Mouse (Mus musculus): ENCODE results near the gene C1qtnf5.
A peak's percentile ranks its signal among the peaks of the same experiment; 100 is the strongest.

The C1qtnf5 gene

GRCm38 (mm10) chr9:44107110-44107509 is at the start of gene C1qtnf5:
Gene C1qtnf5 (plus strand): TSS chr9:44107245.
- DNase-seq (ENCODE audit: low read depth, low spot score): no peak

GRCm38 (mm10) chr9:44058606-44059005 is 48.4 kb upstream of the C1qtnf5 start:
- no peak for DNase-seq (ENCODE audit: low read depth, low spot score)

- DNase-seq (ENCODE audit: low read depth, low spot score): no peak
Measured at GRCm38 (mm10) chr9:44065177-44065576, 41.9 kb upstream of the C1qtnf5 start.

GRCm38 (mm10) chr9:44066785-44067225 is 40.2 kb upstream of the C1qtnf5 start, which contains the start of gene Usp2:
Gene Usp2 (plus strand): TSS chr9:44067021.
- DNase-seq (ENCODE audit: low read depth, low spot score): peak; percentile 97

GRCm38 (mm10) chr9:44067241-44067959 is 39.6 kb upstream of the C1qtnf5 start:
- DNase-seq (ENCODE audit: low read depth, low spot score): no peak

GRCm38 (mm10) chr9:44067960-44068330 is 39.1 kb upstream of the C1qtnf5 start:
- no peak for DNase-seq (ENCODE audit: low read depth, low spot score)

GRCm38 (mm10) chr9:44069252-44069651 is 37.8 kb upstream of the C1qtnf5 start:
- no peak for DNase-seq (ENCODE audit: low read depth, low spot score)

- DNase-seq (ENCODE audit: low read depth, low spot score): no peak
Measured at GRCm38 (mm10) chr9:44070113-44070843, 36.8 kb upstream of the C1qtnf5 start.

- no peak for DNase-seq (ENCODE audit: low read depth, low spot score)
Measured at GRCm38 (mm10) chr9:44070844-44071231, 36.2 kb upstream of the C1qtnf5 start.

GRCm38 (mm10) chr9:44071914-44072598 is 35.0 kb upstream of the C1qtnf5 start:
- no peak for DNase-seq (ENCODE audit: low read depth, low spot score)

GRCm38 (mm10) chr9:44072599-44072915 is 34.5 kb upstream of the C1qtnf5 start:
- no peak for DNase-seq (ENCODE audit: low read depth, low spot score)

GRCm38 (mm10) chr9:44073115-44073514 is 33.9 kb upstream of the C1qtnf5 start:
- DNase-seq (ENCODE audit: low read depth, low spot score): no peak

GRCm38 (mm10) chr9:44074395-44075275 is 32.4 kb upstream of the C1qtnf5 start:
- no peak for DNase-seq (ENCODE audit: low read depth, low spot score)

- DNase-seq (ENCODE audit: low read depth, low spot score): no peak
Measured at GRCm38 (mm10) chr9:44075276-44075995, 31.6 kb upstream of the C1qtnf5 start.

- DNase-seq (ENCODE audit: low read depth, low spot score): no peak
Measured at GRCm38 (mm10) chr9:44075996-44076763, 30.9 kb upstream of the C1qtnf5 start.

GRCm38 (mm10) chr9:44076764-44077120 is 30.3 kb upstream of the C1qtnf5 start:
- peak; percentile 91 for DNase-seq (ENCODE audit: low read depth, low spot score)

- DNase-seq (ENCODE audit: low read depth, low spot score): no peak
Measured at GRCm38 (mm10) chr9:44077266-44077910, 29.7 kb upstream of the C1qtnf5 start.

- no peak for DNase-seq (ENCODE audit: low read depth, low spot score)
Measured at GRCm38 (mm10) chr9:44078136-44078797, 28.8 kb upstream of the C1qtnf5 start.
